Mouse (Mus musculus): ENCODE data around the gene Tpp1. TPM values are rescaled to one million over a fixed set of nuclear protein-coding genes. Genes with fewer than 3 reads are reported as not detected.

Gene Tpp1
- polyA plus RNA-seq, 1 experiment from 2014 or later: 60.2 TPM

Other genes starting within 250 kb of the Tpp1 start
- 29.0 and 29.7 TPM in 2 replicates for gene Smpd1, start 197.9 kb downstream of the Tpp1 start, polyA plus RNA-seq (2016; fragmentation: Nextera tagmentation; extraction: Ambion mirVana)
- 105 and 106 TPM in 2 replicates for gene Apbb1, start 170.6 kb downstream of the Tpp1 start, polyA plus RNA-seq (2016; fragmentation: Nextera tagmentation; extraction: Ambion mirVana)
- 0.33 TPM in 1 of 2 replicates, not detected in the other for gene Hpx, start 152.1 kb downstream of the Tpp1 start, polyA plus RNA-seq (2016; fragmentation: Nextera tagmentation; extraction: Ambion mirVana)
- gene Trim3, start 118.7 kb downstream of the Tpp1 start, polyA plus RNA-seq (2016; fragmentation: Nextera tagmentation; extraction: Ambion mirVana): 25.9 and 27.8 TPM in 2 replicates
- 145 and 163 TPM in 2 replicates for gene Timm10b, start 112.2 kb downstream of the Tpp1 start, polyA plus RNA-seq (2016; fragmentation: Nextera tagmentation; extraction: Ambion mirVana)
- 66.0 and 69.1 TPM in 2 replicates for gene Arfip2, start 111.8 kb downstream of the Tpp1 start, polyA plus RNA-seq (2016; fragmentation: Nextera tagmentation; extraction: Ambion mirVana)
- 28.9 and 38.2 TPM in 2 replicates for gene Gm45799, start 111.7 kb downstream of the Tpp1 start, polyA plus RNA-seq (2016; fragmentation: Nextera tagmentation; extraction: Ambion mirVana)
- gene Dnhd1, start 101.4 kb downstream of the Tpp1 start, polyA plus RNA-seq (2016; fragmentation: Nextera tagmentation; extraction: Ambion mirVana): 0.53 and 0.82 TPM in 2 replicates
- gene Ilk, start 15.6 kb downstream of the Tpp1 start, polyA plus RNA-seq (2016; fragmentation: Nextera tagmentation; extraction: Ambion mirVana): 208 and 211 TPM in 2 replicates
- 43.5 and 46.5 TPM in 2 replicates for gene Rrp8, start 14.8 kb downstream of the Tpp1 start, polyA plus RNA-seq (2016; fragmentation: Nextera tagmentation; extraction: Ambion mirVana)
- gene Taf10, start 7.9 kb downstream of the Tpp1 start, polyA plus RNA-seq (2016; fragmentation: Nextera tagmentation; extraction: Ambion mirVana): 178 and 183 TPM in 2 replicates
- gene Dchs1, start 35.4 kb upstream of the Tpp1 start, polyA plus RNA-seq (2016; fragmentation: Nextera tagmentation; extraction: Ambion mirVana): 8.8 and 9.9 TPM in 2 replicates
- gene Mrpl17, start 58.9 kb upstream of the Tpp1 start, polyA plus RNA-seq (2016; fragmentation: Nextera tagmentation; extraction: Ambion mirVana): 344 and 348 TPM in 2 replicates
- 0.11 and 0.45 TPM in 2 replicates for gene Gm4070, start 201.7 kb upstream of the Tpp1 start, polyA plus RNA-seq (2016; fragmentation: Nextera tagmentation; extraction: Ambion mirVana)